ENCODE assay signal across 18 mouse cellular contexts in the genomic region with DNA sequence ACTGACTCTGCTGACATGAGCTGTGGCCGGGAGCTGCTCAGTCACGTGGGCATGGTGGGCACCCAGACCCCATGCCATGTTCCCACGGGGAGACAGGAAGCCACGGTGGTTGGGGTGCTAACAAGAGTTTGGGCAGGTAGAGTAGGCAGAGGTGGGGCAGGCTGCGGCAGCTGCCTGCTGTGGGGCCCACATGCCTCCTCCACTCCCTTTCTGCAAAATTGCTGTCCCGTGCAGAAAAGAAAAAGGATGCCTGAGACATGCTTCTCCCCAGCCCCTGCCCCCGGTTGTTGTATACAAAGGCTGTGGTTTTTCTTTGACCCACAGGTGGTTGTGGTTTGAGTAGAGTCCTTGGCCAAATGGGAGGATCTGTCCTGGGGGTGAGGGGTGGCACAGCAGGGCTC. TPM values are rescaled to one million over a fixed set of nuclear protein-coding genes. Genes with fewer than 3 reads are reported as not detected.
DNase-seq lines count a peak whose midpoint lies in the region; ATAC-seq lines count a peak whose summit lies in the region.
"Had no signal": no experiment of that assay in that cellular context is flagged by ENCODE, and none has a peak within 500 bp of the region (broad histone marks: within the 10 kb centered on the region; RNA-seq: fewer than 3 reads in every experiment).

No protein-coding gene starts in this region.

- DNase-seq in lung, postnatal 10 days, result peak; percentile 21
- DNase-seq in lung, postnatal 25 days (ENCODE audit: low spot score), result no peak
- peak; percentile 67 for DNase-seq in induced T-regulatory cell, adult 2 months (ENCODE audit: low read depth)
- peak; percentile 68 for DNase-seq in thymus, postnatal 14 days
- DNase-seq in cerebellum, adult 9-11 months, result no peak
- DNase-seq in urinary bladder, postnatal 10 days (ENCODE audit: low spot score), result no peak
- DNase-seq in cerebellum, postnatal 36 days, result no peak
- DNase-seq: cerebellum, adult 18-20 months; forebrain, postnatal 0 days; gastrocnemius, postnatal 14 days; kidney, adult 8-10 months; liver; right cerebral cortex, postnatal 14 days had no signal

- peak; percentile 22 for ATAC-seq in CD4-positive, CD25-positive, alpha-beta regulatory T cell, adult 4 months
- ATAC-seq: forebrain, postnatal 0 days had no signal

RNA-seq across cellular contexts. Expression of a gene that starts 24.2 kb away (rescaled TPM):
- not detected for polyA plus RNA-seq in CD4-positive, CD25-positive, alpha-beta regulatory T cell, adult 4 months (2017; shearing (Covaris generic))
- polyA plus RNA-seq: forebrain, postnatal 0 days; heart, embryonic 13.5 days; hindbrain, embryonic 14.5 days; lung, embryonic 15.5 days; stomach, postnatal 0 days had no signal

RNA-seq across cellular contexts. Expression of a gene that starts 44.2 kb away (rescaled TPM):
- 10 to 100 TPM; 68.5 to 94.4 TPM for polyA plus RNA-seq in CD4-positive, CD25-positive, alpha-beta regulatory T cell, adult 4 months (2017; shearing (Covaris generic))

Comparison
In these comparisons a context has a peak if more than half of its experiments do, and no peak if none do; other contexts are left out.
1. DNase-seq: peak in lung, postnatal 10 days (single experiment), induced T-regulatory cell, adult 2 months (single experiment) and thymus, postnatal 14 days (single experiment); none in lung, postnatal 25 days (single experiment), cerebellum, adult 9-11 months (single experiment), urinary bladder, postnatal 10 days (single experiment) and cerebellum, postnatal 36 days (0 of 2).